Mouse (Mus musculus) layer of hippocampus, postnatal 25 days (tissue): ENCODE results near the gene Creg2. TPM values are rescaled to one million over a fixed set of nuclear protein-coding genes. Genes with fewer than 3 reads are reported as not detected.

Source experiments
- DNase-seq, 2 experiments: peaks; one replicate each; pipeline ENCODE4 v3.0.0; 2022; ENCODE audit warnings: mixed read lengths in 2 of 2, low spot score in 1 of 2; ENCODE audit errors: extremely low spot score in 1 of 2
- total RNA-seq, 2 experiments: library from RNA; stranded (reverse); gene quantifications; 2 replicates each; pipeline ENCODE4 v1.2.3; 2021

The Creg2 gene
- total RNA-seq: 10 to 100 TPM; 84.2 to 90.8 TPM

- no peak for DNase-seq
These were observed at the start of gene Creg2 for GRCm38 (mm10) chr1:39651241-39651548. Gene Creg2 (minus strand): TSS chr1:39651474.

- DNase-seq: no peak
These were observed 49.5 kb upstream of the Creg2 start for GRCm38 (mm10) chr1:39700599-39701273.

GRCm38 (mm10) chr1:39698456-39698855 lies 47.2 kb upstream of the Creg2 start:
- DNase-seq: no peak

GRCm38 (mm10) chr1:39695198-39695597 lies 43.9 kb upstream of the Creg2 start:
- DNase-seq: no peak

GRCm38 (mm10) chr1:39694756-39695155 lies 43.5 kb upstream of the Creg2 start:
- DNase-seq: no peak

- DNase-seq: no peak
These were observed 40.7 kb upstream of the Creg2 start for GRCm38 (mm10) chr1:39691974-39692373.

- DNase-seq: no peak
These were observed 39.8 kb upstream of the Creg2 start for GRCm38 (mm10) chr1:39691061-39691460.

- DNase-seq: no peak
These were observed 37.3 kb upstream of the Creg2 start for GRCm38 (mm10) chr1:39688573-39688972.

GRCm38 (mm10) chr1:39687279-39687678 lies 36.0 kb upstream of the Creg2 start:
- no peak for DNase-seq

- peak; percentile 28 to 71 for DNase-seq
These were observed 34.6 kb upstream of the Creg2 start for GRCm38 (mm10) chr1:39685841-39686240.

- DNase-seq: no peak
These were observed 30.4 kb upstream of the Creg2 start for GRCm38 (mm10) chr1:39681638-39682037.

GRCm38 (mm10) chr1:39680546-39680945 lies 29.3 kb upstream of the Creg2 start:
- no peak for DNase-seq

- DNase-seq: no peak
These were observed 27.6 kb upstream of the Creg2 start for GRCm38 (mm10) chr1:39678883-39679282.

- DNase-seq: no peak
These were observed 25.1 kb upstream of the Creg2 start for GRCm38 (mm10) chr1:39676221-39676876.

- DNase-seq: no peak
These were observed 21.3 kb upstream of the Creg2 start for GRCm38 (mm10) chr1:39672362-39673105.

GRCm38 (mm10) chr1:39670211-39670935 lies 19.1 kb upstream of the Creg2 start:
- no peak for DNase-seq

GRCm38 (mm10) chr1:39666751-39667252 lies 15.5 kb upstream of the Creg2 start:
- DNase-seq: no peak

- DNase-seq: no peak
These were observed 12.9 kb upstream of the Creg2 start for GRCm38 (mm10) chr1:39664039-39664625.

GRCm38 (mm10) chr1:39663050-39663449 lies 11.8 kb upstream of the Creg2 start:
- DNase-seq: no peak

- DNase-seq: no peak
These were observed 5.8 kb upstream of the Creg2 start for GRCm38 (mm10) chr1:39656976-39657529.
